Mouse (Mus musculus): ENCODE data around the gene Olfr67. TPM values are rescaled to one million over a fixed set of nuclear protein-coding genes. Genes with fewer than 3 reads are reported as not detected.
"Not testable (repeated sequence)": the region's sequence is repeated elsewhere in the genome, so short reads cannot be mapped to it uniquely, and the experiment has no call there.

Olfr67 gene
- total RNA-seq, 1 experiment, result not detected

DNA sequence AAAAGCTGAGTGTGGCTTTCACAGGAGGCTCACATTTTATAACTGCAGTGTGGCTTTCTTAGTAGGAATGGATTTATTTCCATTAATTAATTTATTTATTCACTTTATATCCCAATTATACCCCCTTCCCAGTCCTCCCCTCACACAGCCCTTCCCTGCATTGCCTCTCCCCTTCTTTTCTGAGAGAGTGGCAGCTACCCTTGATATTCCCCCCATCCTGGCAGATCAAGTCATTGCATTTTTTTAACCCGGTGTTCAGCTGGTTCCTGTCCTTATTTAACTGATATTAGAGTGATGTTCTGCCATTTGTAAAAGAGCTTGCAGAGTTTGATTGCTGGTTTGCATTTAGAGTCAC lies 18.2 kb upstream of the Olfr67 start:
- Histone ChIP-seq H3K9me3 (ENCODE audit: control insufficient read depth, insufficient read depth, low read depth, low read length) (no peaks in the 10 kb centered on the region), H3K9ac (ENCODE audit: insufficient read depth, low read depth, low read length, poor library complexity, severe bottlenecking) (no peak overlapping the region), H3K27ac (ENCODE audit: insufficient read depth, low read depth, low read length, poor library complexity, severe bottlenecking) (no peak overlapping the region), H3K4me1 (ENCODE audit: control insufficient read depth in 2 of 2, insufficient read depth in 2 of 2, low read length in 2 of 2, poor library complexity in 1 of 2) (no peaks in the 10 kb centered on the region), H3K36me3 (ENCODE audit: control insufficient read depth, insufficient read depth, low read length, poor library complexity, severe bottlenecking) (no peaks in the 10 kb centered on the region), H3K4me3 (ENCODE audit: insufficient read depth in 1 of 2, low read depth in 1 of 2, low read length in 2 of 2, poor library complexity in 1 of 2, severe bottlenecking in 1 of 2) (no peak overlapping the region)
- TF ChIP-seq ZC3H11A (IDR thresholded peaks at IDR 0.05; ENCODE audit: borderline replicate concordance, low read depth, low read length) (no peak), HCFC1 (IDR thresholded peaks at IDR 0.05; ENCODE audit: borderline replicate concordance, insufficient read depth, low read length) (no peak), MAFK (IDR thresholded peaks at IDR 0.05; ENCODE audit: insufficient read depth, low read depth, low read length) (no peak), CHD2 (IDR thresholded peaks at IDR 0.05; ENCODE audit: low read depth, low read length) (no peak), ZNF384 (IDR thresholded peaks at IDR 0.05; ENCODE audit: low read depth, low read length) (no peak)
- DNase-seq (ENCODE audit: low read depth, low spot score), result no peak
- in situ Hi-C loops (cut with MboI; ENCODE audit: low sequenced_read_pairs in 2 of 2, unreplicated experiment in 2 of 2), result no loop called here

DNA sequence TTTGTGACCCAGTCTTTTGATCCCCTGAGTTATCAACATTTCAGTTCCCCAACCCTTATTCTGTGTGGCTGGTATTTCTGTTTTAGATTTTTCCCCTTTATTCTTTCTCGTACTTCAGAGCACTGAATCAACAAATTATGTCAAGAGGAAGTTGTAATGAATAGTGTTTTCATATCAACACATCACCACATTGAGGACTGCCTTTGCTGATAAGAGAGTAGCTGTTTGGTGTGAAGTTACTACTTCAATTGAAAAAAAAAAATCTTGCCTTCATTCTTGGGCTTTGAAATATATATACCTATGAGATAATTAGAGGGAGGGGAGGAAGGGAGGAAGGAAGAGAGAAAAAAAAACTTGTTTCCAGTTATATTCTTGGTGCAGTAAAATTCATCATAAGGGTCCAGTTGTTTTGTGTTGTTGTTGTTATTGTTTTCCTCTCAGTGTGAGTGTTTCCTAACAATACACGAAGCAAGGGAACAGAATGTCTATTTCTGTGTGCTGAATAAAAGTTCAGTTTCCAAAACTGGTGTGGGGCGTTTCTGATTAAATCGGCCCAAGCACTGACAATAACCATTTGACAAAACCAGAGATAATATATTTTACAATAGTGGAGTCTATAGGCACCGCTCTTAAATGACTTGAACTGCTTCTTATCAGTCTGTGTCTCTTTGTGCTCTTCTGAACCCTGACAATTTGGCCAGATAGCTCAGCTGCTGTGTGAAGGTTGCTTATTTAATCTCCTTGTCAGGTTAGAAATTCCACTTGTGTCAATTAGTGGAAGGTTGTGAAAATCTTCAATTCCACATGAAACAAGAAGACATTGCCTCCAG lies 17.6 kb upstream of the Olfr67 start:
- no peak for DNase-seq (ENCODE audit: low read depth, low spot score)
- Histone ChIP-seq H3K27ac (ENCODE audit: insufficient read depth, low read depth, low read length, poor library complexity, severe bottlenecking) (no peak overlapping the region), H3K4me1 (ENCODE audit: control insufficient read depth in 2 of 2, insufficient read depth in 2 of 2, low read length in 2 of 2, poor library complexity in 1 of 2) (no peaks in the 10 kb centered on the region), H3K36me3 (ENCODE audit: control insufficient read depth, insufficient read depth, low read length, poor library complexity, severe bottlenecking) (no peaks in the 10 kb centered on the region), H3K9me3 (ENCODE audit: control insufficient read depth, insufficient read depth, low read depth, low read length) (no peaks in the 10 kb centered on the region), H3K4me3 (ENCODE audit: insufficient read depth in 1 of 2, low read depth in 1 of 2, low read length in 2 of 2, poor library complexity in 1 of 2, severe bottlenecking in 1 of 2) (no peak overlapping the region), H3K9ac (ENCODE audit: insufficient read depth, low read depth, low read length, poor library complexity, severe bottlenecking) (no peak overlapping the region)
- TF ChIP-seq CHD2 (IDR thresholded peaks at IDR 0.05; ENCODE audit: low read depth, low read length) (no peak), MAFK (IDR thresholded peaks at IDR 0.05; ENCODE audit: insufficient read depth, low read depth, low read length) (no peak), ZC3H11A (IDR thresholded peaks at IDR 0.05; ENCODE audit: borderline replicate concordance, low read depth, low read length) (no peak), ZNF384 (IDR thresholded peaks at IDR 0.05; ENCODE audit: low read depth, low read length) (no peak), HCFC1 (IDR thresholded peaks at IDR 0.05; ENCODE audit: borderline replicate concordance, insufficient read depth, low read length) (no peak)
- in situ Hi-C loops (cut with MboI; ENCODE audit: low sequenced_read_pairs in 2 of 2, unreplicated experiment in 2 of 2), result no loop called here

DNA sequence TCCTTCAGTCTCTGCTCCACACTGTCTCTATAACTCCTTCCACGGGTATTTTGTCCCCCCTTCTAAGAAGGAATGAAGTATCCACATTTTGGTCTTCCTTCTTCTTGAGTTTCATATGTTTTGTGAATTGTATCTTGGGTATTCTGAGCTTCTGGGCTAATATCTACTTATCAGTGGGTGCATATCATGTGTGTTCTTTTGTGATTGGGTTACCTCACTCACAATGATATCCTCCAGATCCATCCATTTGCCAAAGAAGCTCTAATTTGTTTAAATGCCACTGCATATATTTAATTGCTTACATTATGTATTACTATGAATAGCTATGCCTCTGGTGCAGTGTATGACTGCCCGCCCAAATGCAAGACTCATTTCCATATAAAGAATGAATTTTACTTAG lies 16.5 kb upstream of the Olfr67 start:
- H3K9me3 ChIP-seq (ENCODE audit: control insufficient read depth, insufficient read depth, low read depth, low read length); H3K4me1 ChIP-seq (ENCODE audit: control insufficient read depth in 2 of 2, insufficient read depth in 2 of 2, low read length in 2 of 2, poor library complexity in 1 of 2); DNase-seq (ENCODE audit: low read depth, low spot score); H3K4me3 ChIP-seq (ENCODE audit: insufficient read depth in 1 of 2, low read depth in 1 of 2, low read length in 2 of 2, poor library complexity in 1 of 2, severe bottlenecking in 1 of 2); in situ Hi-C loops (cut with MboI; ENCODE audit: low sequenced_read_pairs in 2 of 2, unreplicated experiment in 2 of 2); H3K27ac ChIP-seq (ENCODE audit: insufficient read depth, low read depth, low read length, poor library complexity, severe bottlenecking); H3K36me3 ChIP-seq (ENCODE audit: control insufficient read depth, insufficient read depth, low read length, poor library complexity, severe bottlenecking); H3K9ac ChIP-seq (ENCODE audit: insufficient read depth, low read depth, low read length, poor library complexity, severe bottlenecking): not testable (repeated sequence)

DNA sequence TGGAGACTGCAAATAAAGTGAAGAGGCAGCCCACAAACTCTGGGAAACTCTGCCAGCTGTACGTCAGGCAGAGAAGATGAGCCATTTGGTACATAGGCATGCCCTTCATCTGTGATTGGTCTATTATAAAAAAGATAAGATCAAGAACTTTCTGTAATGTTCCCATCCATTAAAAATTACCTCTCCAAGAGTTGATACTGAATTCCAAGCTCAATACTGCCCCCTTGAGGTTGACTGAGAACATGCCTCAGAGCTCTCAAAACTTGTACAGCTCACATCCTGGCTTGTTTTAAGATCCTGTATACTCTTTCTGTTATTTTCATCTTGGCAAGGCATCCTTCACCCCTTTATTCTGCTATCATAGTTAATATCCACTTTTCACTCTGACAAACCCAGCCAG lies 15.2 kb upstream of the Olfr67 start:
- Histone ChIP-seq H3K27ac (ENCODE audit: insufficient read depth, low read depth, low read length, poor library complexity, severe bottlenecking) (no peak overlapping the region), H3K9ac (ENCODE audit: insufficient read depth, low read depth, low read length, poor library complexity, severe bottlenecking) (no peak overlapping the region), H3K4me3 (ENCODE audit: insufficient read depth in 1 of 2, low read depth in 1 of 2, low read length in 2 of 2, poor library complexity in 1 of 2, severe bottlenecking in 1 of 2) (no peak overlapping the region), H3K4me1 (ENCODE audit: control insufficient read depth in 2 of 2, insufficient read depth in 2 of 2, low read length in 2 of 2, poor library complexity in 1 of 2) (no peaks in the 10 kb centered on the region), H3K9me3 (ENCODE audit: control insufficient read depth, insufficient read depth, low read depth, low read length) (no peaks in the 10 kb centered on the region), H3K36me3 (ENCODE audit: control insufficient read depth, insufficient read depth, low read length, poor library complexity, severe bottlenecking) (no peaks in the 10 kb centered on the region)
- in situ Hi-C loops (cut with MboI; ENCODE audit: low sequenced_read_pairs in 2 of 2, unreplicated experiment in 2 of 2), result no loop called here
- TF ChIP-seq ZC3H11A (IDR thresholded peaks at IDR 0.05; ENCODE audit: borderline replicate concordance, low read depth, low read length) (no peak), MAFK (IDR thresholded peaks at IDR 0.05; ENCODE audit: insufficient read depth, low read depth, low read length) (no peak), ZNF384 (IDR thresholded peaks at IDR 0.05; ENCODE audit: low read depth, low read length) (no peak), HCFC1 (IDR thresholded peaks at IDR 0.05; ENCODE audit: borderline replicate concordance, insufficient read depth, low read length) (no peak), CHD2 (IDR thresholded peaks at IDR 0.05; ENCODE audit: low read depth, low read length) (no peak)
- DNase-seq (ENCODE audit: low read depth, low spot score), result peak; percentile 21
